In genomic region chr17:84783491-84783890, GRCm38 (mm10) we compare ENCODE assay signal across 22 mouse cellular contexts. TPM values are rescaled to one million over a fixed set of nuclear protein-coding genes. Genes with fewer than 3 reads are reported as not detected.
DNase-seq lines count a peak whose midpoint lies in the region; ATAC-seq and TF ChIP-seq lines count a peak whose summit lies in the region.
"Had no signal": no experiment of that assay in that cellular context is flagged by ENCODE, and none has a peak within 500 bp of the region (broad histone marks: within the 10 kb centered on the region; RNA-seq: fewer than 3 reads in every experiment).

No protein-coding gene starts in this region.

- H3K9ac ChIP-seq in liver, adult 2 months (ENCODE audit: low read depth, low read length) = no peak overlapping the region
- no peak overlapping the region for H3K9ac ChIP-seq in liver, postnatal 0 days (replicated peaks)

- TF ChIP-seq EP300 in liver, postnatal 0 days (IDR thresholded peaks at IDR 0.05; ENCODE audit: low read depth) = no peak

- peaks cover 59% of the 10 kb centered on the region for H3K79me2 ChIP-seq in liver, adult 2 months (ENCODE audit: control insufficient read depth, insufficient read depth, low read length)

- H3K27me3 ChIP-seq in heart, embryonic 10.5 days (ENCODE audit: insufficient read depth, poor library complexity, severe bottlenecking) = no peaks in the 10 kb centered on the region
- no peaks in the 10 kb centered on the region for H3K27me3 ChIP-seq in kidney, adult 2 months (replicated peaks; ENCODE audit: control insufficient read depth, insufficient read depth, low read length)
- H3K27me3 ChIP-seq in liver, adult 2 months (ENCODE audit: control insufficient read depth, insufficient read depth, low read length) = no peaks in the 10 kb centered on the region
- no peaks in the 10 kb centered on the region for H3K27me3 ChIP-seq in liver, postnatal 0 days (ENCODE audit: insufficient read depth, low read length)
- H3K27me3 ChIP-seq: CH12.LX, Patski had no signal

- DNase-seq in heart, adult 11 months = peak; percentile 79
- no peak for DNase-seq in heart, postnatal 36 days
- peak; percentile 25 for DNase-seq in heart, embryonic 10.5 days (ENCODE audit: low spot score)
- no peak for DNase-seq in heart, postnatal 25 days (ENCODE audit: low spot score)
- peak; percentile 6 for DNase-seq in kidney, adult 2 months
- DNase-seq in kidney, postnatal 25 days = no peak
- peak; percentile 84 for DNase-seq in liver, adult 2 months (ENCODE audit: extremely low read depth, low read depth, low spot score)
- no peak for DNase-seq in liver, postnatal 0 days
- DNase-seq: adrenal gland, adult 2 months; adrenal gland, adult 8-10 months; adrenal gland, postnatal 10 days; adrenal gland, postnatal 14 days; adrenal gland, postnatal 25 days; adrenal gland, postnatal 36 days; B cell, adult 2 months; cerebellum, adult 11 months; cerebellum, adult 11-12 months had no signal

- no peak overlapping the region for H3K27ac ChIP-seq in heart, embryonic 10.5 days
- no peak overlapping the region for H3K27ac ChIP-seq in kidney, adult 2 months (ENCODE audit: insufficient read depth, low read depth, low read length)
- H3K27ac ChIP-seq in liver, adult 2 months (replicated peaks; ENCODE audit: insufficient read depth, low read depth, low read length) = peak overlapping the region; percentile 3
- H3K27ac ChIP-seq in liver, postnatal 0 days (ENCODE audit: low read depth) = no peak overlapping the region

- no peak for TF ChIP-seq POLR2A in kidney, adult 2 months (IDR thresholded peaks at IDR 0.05; ENCODE audit: low read depth, low read length)
- no peak for TF ChIP-seq POLR2A in liver, adult 2 months (IDR thresholded peaks at IDR 0.05; ENCODE audit: extremely low read depth, insufficient read depth, low read length)

- TF ChIP-seq CTCF in kidney, adult 2 months (conservative IDR thresholded peaks at IDR 0.05; ENCODE audit: insufficient read depth, insufficient read length, low read depth, low read length) = no peak
- no peak for TF ChIP-seq CTCF in liver, adult 2 months (IDR thresholded peaks at IDR 0.05; ENCODE audit: low read depth, low read length)
- TF ChIP-seq CTCF in liver, postnatal 0 days (IDR thresholded peaks at IDR 0.05; ENCODE audit: low read depth) = no peak

- H3K4me1 ChIP-seq in heart, embryonic 10.5 days = peaks cover 17% of the 10 kb centered on the region
- H3K4me1 ChIP-seq in kidney, adult 2 months (ENCODE audit: control insufficient read depth, insufficient read depth, low read length) = peaks cover under 1% of the 10 kb centered on the region; the same call in 1 of the 2 replicates
- H3K4me1 ChIP-seq in liver, adult 2 months (ENCODE audit: control insufficient read depth, insufficient read depth, low read length) = peaks cover 22% of the 10 kb centered on the region
- peaks cover 18% of the 10 kb centered on the region for H3K4me1 ChIP-seq in liver, postnatal 0 days (ENCODE audit: insufficient read depth)

- no peak for ATAC-seq in liver, postnatal 0 days
- ATAC-seq: activated CD4-positive, CD25-positive, alpha-beta regulatory T cell, adult 4 months; CD4-positive, CD25-positive, alpha-beta regulatory T cell, adult 4 months; Patski had no signal

- H3K4me2 ChIP-seq in liver, postnatal 0 days (ENCODE audit: low read depth, low read length) = no peak overlapping the region

- H3K36me3 ChIP-seq in heart, embryonic 10.5 days = peaks cover 51% of the 10 kb centered on the region
- no peaks in the 10 kb centered on the region for H3K36me3 ChIP-seq in kidney, adult 2 months (ENCODE audit: control insufficient read depth, insufficient read depth, low read length)
- peaks cover 6% of the 10 kb centered on the region; the same call in 1 of the 2 replicates for H3K36me3 ChIP-seq in liver, adult 2 months (ENCODE audit: control insufficient read depth, insufficient read depth, low read length)
- H3K36me3 ChIP-seq in liver, postnatal 0 days (replicated peaks; ENCODE audit: insufficient read depth, low read length) = peaks cover 34% of the 10 kb centered on the region; the same call in 1 of the 2 replicates

- no peak overlapping the region for H3K4me3 ChIP-seq in heart, embryonic 10.5 days
- no peak overlapping the region for H3K4me3 ChIP-seq in kidney, adult 2 months (ENCODE audit: insufficient read depth, low read depth, low read length)
- H3K4me3 ChIP-seq in liver, adult 2 months (ENCODE audit: insufficient read depth, low read depth, low read length) = no peak overlapping the region
- H3K4me3 ChIP-seq in liver, postnatal 0 days (ENCODE audit: low read depth, low read length) = no peak overlapping the region

- intact Hi-C loops in heart, postnatal 36 days (cut with DNase I) = no loop called here
- intact Hi-C loops in heart, postnatal 25 days (cut with DNase I) = no loop called here

- 92% methylated on average over 5 of the region's 5 CpGs for WGBS in heart, embryonic 10.5 days
- WGBS in kidney, adult 2 months = 72% methylated on average over 5 of the region's 5 CpGs
- 29% methylated on average over 5 of the region's 5 CpGs for WGBS in liver, adult 2 months
- 86% methylated on average over 5 of the region's 5 CpGs for WGBS in liver, postnatal 0 days (ENCODE audit: insufficient replicate concordance)

- no peaks in the 10 kb centered on the region for H3K9me3 ChIP-seq in heart, embryonic 10.5 days
- H3K9me3 ChIP-seq in liver, postnatal 0 days (ENCODE audit: low read length) = no peaks in the 10 kb centered on the region
- H3K9me3 ChIP-seq: G1E had no signal

RNA-seq across cellular contexts. Expression of gene Lrpprc, which starts 7.1 kb away (rescaled TPM):
- total RNA-seq in heart, postnatal 36 days (2021) = 100 to 1,000 TPM; 143 to 150 TPM
- 61.6 and 76.6 TPM in 2 replicates for polyA plus RNA-seq in heart, embryonic 10.5 days (2016; fragmentation: Nextera tagmentation; extraction: Ambion mirVana)
- 100 to 1,000 TPM; 144 to 145 TPM for total RNA-seq in heart, postnatal 25 days (2021)
- 18.7 and 25.3 TPM in 2 replicates for polyA plus RNA-seq in kidney, adult 2 months (2012; rRNA removed)
- 101 and 103 TPM in 2 replicates for total RNA-seq in liver, adult 2 months (2014; rRNA removed)
- polyA plus RNA-seq in liver, adult 2 months (2012; rRNA removed) = 15.3 and 17.4 TPM in 2 replicates
- polyA plus RNA-seq in liver, postnatal 0 days (2015; fragmentation: Nextera tagmentation; extraction: Ambion mirVana) = 29.2 and 33.9 TPM in 2 replicates

Comparison
In these comparisons a context has a peak if more than half of its experiments do, and no peak if none do; other contexts are left out.
1. DNase-seq: peak in heart, adult 11 months (single experiment), heart, embryonic 10.5 days (single experiment), kidney, adult 2 months (single experiment) and liver, adult 2 months (single experiment); none in heart, postnatal 36 days (0 of 2), heart, postnatal 25 days (single experiment), kidney, postnatal 25 days (0 of 2) and liver, postnatal 0 days (single experiment).